Mouse (Mus musculus) ES-Bruce4 (cell line): ENCODE results near the gene Mpped1.

Experiments used
- CTCF ChIP-seq: IDR thresholded peaks from one replicate; pipeline ENCODE4 v1.8.1; 2011; ENCODE audit warnings: low read depth, low read length
- EP300 ChIP-seq: IDR thresholded peaks from 2 replicates; pipeline ENCODE4 v1.6.1; 2011; ENCODE audit warnings: low read depth, low read length; ENCODE audit not compliant: insufficient read depth
- POLR2A ChIP-seq: IDR thresholded peaks from one replicate; pipeline ENCODE4 v1.8.1; 2011; ENCODE audit warnings: low read length; ENCODE audit not compliant: insufficient read depth

- TF ChIP-seq CTCF (no peak), EP300 (no peak), POLR2A (no peak)
Measured at GRCm38 (mm10) chr15:83814106-83814505, 34.8 kb downstream of the Mpped1 start.
